Mouse (Mus musculus) CD8-positive naive resting alpha-beta T cell, adult 2 months (primary cell): ENCODE measurements around the gene 1700001K19Rik.
"Not testable (repeated sequence)": the region's sequence is repeated elsewhere in the genome, so short reads cannot be mapped to it uniquely, and the experiment has no call there.

Experiments
- DNase-seq, 2 experiments: peaks; one replicate each; pipeline ENCODE4 v3.0.0; 2022; ENCODE audit warnings: low read depth in 2 of 2, low spot score in 2 of 2

1700001K19Rik gene

DNA sequence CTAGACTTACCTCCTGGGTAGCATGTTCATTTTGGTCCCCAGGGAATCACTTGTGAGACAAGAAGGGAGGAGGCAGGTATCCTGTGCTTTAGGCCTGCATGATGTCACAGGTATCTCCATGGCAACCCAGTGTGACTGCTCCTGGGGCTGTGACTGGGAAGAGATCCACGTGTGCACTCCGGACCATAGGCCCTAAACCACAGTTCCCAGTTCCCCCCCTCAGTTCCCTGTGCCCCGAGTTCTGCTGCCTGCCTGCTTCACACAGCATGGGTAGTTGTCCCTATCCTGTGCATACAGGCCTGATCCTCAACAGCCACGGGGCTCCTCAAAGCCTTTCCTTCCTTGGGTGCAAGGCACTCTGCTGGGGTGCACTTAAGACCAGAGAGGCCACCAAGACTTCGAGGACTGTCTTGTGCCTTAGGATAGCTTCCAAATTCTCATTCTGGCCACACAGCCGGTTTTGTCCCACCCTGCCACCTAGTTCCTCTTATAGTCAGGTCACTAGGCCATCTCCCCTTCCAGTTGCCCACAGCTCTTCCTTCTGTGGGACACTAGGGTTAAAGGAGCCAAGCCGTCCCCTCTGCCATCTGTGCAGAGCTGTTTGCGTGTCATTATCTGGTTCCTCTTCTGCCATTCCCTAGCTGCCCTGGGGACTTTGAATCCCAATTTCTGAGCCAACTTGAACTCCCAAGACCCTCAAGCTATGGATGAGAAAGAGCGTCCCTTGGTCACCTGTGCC lies at the start of gene 1700001K19Rik:
1700001K19Rik (minus strand) TSS at position 59 of the 739 bp plus-strand sequence.
- DNase-seq, result no peak

DNA sequence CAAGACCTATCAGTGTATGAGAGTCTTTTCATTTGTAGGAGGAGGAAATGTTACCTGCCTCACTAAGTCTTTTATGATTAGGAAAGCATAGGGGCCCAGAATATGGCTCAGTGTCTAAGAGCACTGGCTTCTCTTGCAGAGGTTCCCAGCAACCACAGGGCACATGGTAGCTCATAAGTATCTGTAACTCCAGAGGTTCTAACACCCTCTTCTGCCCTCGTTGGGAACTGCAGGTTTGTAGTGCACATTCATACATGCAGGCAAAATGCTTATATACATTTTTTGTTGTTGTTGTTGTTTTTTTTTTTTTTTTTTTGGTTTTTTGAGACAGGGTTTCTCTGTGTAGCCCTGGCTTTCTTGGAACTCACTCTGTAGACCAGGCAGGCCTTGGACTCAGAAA lies 44.0 kb upstream of the 1700001K19Rik start:
- no peak for DNase-seq

DNA sequence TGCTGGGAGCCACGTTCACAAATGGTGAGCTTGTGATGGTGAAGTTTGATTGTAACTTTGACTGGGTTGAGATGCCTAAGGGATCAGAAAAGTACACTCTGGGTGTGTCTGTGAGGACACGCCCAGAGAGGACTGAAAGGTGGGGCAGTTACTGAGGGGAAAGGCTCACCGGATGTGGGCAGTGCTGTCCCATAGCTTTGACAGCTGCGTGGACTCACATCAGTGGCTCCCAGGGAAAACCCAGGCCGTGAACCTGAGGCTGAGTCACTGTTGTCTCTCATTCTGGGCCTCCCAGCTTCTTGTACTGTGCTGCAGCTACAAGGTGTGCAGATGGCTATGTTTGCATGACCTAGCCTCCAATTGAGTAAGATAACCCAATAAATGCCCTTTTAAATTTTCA lies 43.1 kb upstream of the 1700001K19Rik start:
- no peak for DNase-seq

DNA sequence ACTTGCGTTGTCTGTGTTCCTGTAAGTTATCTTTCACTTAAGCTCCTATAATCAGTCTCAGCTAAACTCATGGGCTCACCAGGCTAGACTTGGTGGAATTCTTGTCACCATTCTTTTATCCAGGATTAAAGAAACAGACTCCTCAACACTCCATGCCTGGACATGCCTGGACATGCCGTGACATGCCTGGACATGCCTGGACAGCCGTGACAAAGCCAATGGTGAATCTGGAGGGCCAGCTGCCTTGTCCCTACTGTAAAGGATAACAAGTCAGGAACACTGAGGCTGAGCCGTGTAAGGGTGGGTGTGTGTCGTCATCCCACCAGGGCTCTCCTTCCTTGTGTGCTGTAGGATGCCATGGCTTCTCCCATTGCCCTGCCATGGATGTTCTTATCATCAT lies 42.6 kb upstream of the 1700001K19Rik start:
- no peak for DNase-seq

DNA sequence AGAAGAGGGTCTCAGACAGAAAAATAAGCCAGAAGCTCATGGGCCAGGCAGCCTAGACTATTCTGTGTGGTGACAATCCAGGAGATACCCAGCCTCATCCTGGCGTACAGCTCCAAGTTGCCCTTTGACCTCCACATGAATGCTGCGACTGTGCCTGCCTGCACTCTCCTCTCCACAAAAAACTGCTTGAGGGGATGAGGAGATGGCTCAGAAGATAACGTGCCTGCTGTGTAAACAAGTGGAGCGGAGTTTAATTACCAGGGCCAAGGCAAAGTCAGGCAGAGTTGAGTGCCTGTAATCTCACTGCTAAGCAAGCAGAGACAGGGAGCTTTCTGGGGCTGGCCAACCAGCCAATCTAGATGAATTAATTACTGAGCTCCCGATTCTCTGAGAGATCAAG lies 33.6 kb upstream of the 1700001K19Rik start:
- no peak for DNase-seq

DNA sequence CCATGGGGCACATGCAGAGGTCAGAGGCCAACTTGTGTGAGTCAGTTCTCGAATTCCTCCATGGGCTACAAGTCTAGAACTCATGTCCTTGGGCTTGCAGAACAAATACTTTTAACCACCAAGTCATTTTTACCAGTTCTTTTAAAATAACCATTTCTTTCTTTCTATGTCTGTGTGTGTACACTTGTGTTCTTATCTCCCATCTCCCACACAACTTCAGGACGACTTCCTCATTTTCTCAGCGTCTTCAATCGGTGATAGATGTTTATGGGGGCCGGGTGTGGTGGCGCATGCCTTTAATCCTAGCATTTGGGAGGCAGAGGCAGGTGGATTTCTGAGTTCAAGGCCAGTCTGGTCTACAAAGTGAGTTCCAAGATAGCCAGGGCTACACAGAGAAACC lies 31.8 kb upstream of the 1700001K19Rik start:
- DNase-seq, result no peak

DNA sequence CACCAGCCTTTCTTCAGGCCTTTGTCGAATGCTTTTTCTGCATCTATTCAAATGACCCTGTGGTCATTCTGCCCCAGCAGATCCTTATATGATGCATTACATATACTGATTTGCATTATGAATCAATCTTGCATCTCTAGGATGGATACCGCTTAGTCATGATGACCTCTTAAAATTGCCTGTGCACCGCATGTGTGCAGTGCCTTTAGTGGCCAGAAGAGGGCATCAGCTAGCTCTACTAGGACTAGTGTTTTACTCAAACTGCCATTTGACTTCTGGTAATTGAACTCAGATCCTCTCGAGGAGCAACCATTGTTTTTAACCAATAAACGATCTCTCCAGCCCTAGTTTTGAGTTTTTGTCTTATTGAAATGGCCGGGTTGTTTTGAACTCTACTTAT lies 31.4 kb upstream of the 1700001K19Rik start:
- DNase-seq, result peak in 1 of 2 experiments; percentile 19

DNA sequence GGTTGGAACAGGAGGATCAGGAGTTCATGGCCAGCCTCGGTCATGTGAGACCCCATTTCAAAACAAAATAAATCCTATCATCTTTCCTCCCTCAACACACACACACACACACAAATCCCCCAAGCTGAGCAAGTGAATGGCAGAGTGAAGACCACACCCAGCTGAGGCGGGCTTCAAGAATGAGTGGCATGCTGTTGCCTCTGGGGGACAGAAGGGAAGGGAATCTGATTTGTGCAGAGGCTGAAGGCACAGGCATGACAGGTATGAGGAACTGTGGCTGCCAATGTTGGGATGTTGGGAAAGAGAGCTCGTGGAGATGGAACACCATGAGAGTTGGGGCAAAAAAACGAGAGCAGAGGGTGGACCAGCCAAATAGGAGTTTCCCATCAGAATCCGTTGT lies 28.9 kb upstream of the 1700001K19Rik start:
- DNase-seq, result no peak

DNA sequence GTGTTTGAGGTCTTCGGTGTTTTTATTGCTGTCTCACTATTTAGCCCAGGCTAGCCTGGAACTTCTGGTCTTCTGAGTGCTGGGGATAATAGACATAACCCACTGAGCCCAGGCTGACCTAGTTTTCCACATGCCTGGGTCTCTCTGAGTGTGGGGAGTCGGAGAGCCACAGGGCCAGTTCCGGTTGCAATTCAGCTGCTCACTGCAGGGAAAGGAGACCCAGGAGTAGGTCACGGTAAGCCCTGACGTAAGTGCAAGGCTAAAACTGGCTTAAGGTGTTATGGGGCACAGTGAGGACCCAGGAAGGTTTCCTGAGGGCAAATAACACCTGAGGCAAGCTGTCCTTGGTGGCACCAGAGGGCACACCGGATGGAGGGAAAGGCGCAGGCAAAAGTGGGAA lies 25.0 kb upstream of the 1700001K19Rik start:
- no peak for DNase-seq

DNA sequence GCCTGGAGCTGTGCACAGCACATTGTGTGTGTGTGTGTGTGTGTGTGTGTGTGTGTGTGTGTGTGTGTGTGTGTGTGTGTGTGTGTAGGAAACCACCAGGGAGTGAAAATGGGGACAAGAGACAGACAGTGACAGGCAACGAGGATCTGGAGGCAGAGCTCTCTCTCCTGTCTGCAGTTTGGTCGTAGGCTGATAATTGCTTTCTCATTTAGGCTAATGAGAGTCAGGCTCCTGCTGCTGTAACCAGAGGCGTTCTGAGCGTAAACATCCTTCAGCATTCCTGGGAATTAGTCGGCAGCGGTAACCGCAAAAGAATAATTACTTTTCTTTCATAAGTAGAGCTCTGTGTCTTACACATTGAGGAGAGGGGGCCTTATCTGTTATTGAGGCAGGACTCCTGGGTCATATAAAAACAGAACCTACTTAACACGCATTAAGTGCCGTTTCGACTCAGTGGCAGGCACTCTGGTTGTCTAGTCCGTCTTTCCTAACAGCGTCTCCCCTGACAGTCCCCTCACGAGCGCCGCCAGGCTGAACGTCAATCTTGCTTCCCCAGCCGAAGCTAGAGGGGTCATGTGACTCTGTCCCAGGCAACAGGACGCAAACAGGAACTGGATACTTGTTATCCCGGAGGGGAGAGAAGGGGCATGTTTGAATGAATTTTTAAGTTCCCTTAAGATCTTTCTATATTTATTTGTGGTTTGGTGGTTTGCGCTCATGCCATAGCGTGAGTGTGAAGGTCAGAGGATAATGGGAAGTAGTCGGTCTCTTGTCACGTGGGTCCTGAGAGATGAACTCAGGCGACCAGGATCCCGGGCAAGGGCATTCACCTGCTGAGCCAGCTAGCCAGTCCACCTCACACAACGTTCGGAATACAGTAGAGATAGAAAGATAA lies 24.2 kb upstream of the 1700001K19Rik start:
- DNase-seq, result no peak

DNA sequence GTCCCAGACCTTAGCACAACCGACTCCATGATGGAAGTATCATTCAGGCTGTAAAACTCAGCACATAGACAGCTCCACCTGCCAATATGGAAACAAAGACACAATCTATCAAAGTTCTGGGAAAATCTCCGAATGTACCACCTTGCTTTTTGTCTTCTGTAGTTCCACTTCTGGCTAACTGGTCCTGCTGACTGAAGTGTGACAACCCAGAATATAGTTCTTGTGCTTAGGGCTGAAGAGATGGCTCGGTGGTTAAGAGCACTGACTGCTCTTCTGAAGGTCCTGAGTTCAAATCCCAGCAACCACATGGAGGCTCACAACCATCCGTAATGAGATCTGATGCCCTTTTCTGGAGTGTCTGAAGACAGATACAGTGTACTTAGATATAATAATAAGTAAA lies 23.0 kb upstream of the 1700001K19Rik start:
- not testable (repeated sequence) for DNase-seq

DNA sequence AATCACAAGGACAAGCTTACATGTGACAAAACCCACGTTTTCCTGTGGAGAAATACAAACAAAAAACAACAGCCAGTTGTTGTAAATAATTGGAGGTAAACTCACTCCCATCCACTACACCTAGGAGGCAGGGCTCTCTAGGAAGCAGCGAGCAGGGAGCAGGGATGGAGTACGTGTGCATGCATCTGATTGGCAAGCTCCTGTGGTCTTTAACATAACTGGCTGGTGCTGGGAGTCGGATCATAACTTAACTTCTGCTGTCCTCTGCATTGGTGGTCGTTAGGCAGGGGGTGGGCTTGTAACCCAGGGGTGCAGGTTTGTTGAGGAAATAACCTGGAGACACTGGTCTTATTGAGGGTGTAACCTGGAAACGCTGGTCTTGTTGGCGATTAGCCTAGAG lies 21.3 kb upstream of the 1700001K19Rik start:
- DNase-seq, result no peak

DNA sequence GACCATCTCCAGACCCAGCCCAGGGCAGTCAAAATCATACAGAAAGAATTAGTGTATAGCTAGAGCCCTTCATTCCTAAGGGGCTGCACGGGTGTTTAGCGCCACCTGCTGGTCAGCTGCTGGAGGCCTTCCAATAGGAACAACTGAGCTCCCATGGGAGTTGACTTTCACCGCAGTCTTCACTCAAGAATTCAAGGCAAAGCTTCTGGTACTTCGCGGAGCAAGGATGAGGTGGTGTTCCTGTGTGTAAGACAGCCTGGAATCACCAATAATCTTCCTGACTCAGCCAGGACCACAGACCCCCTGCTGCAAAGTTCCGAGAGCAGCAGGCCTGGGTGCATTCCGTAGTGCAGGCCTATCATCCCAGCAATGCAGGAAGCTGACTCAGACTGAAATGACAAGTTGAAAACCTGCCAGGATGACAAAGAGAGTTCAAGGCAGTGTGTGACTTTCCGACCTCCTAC lies 20.6 kb upstream of the 1700001K19Rik start:
- peak; percentile 73 to 76 for DNase-seq

DNA sequence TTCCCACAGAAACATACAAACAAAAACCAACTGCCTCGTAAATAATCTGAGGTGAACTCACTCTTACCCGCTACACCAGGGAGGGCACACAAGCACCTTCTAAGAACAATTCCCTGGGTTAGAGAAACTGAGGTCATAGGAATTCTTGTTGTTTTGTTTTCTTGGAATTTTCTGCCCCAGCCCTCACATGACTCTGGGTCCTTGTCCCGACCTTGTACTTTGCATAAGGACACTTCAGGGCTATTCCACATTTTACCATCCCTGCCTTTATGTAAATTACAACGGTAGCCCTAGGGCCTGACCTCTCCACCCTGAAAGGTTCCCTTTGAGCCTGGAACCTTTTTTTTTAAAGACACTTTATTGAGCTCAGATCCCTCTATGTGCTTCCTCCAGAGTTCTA lies 20.1 kb upstream of the 1700001K19Rik start, which contains the start of gene Hsp90aa1:
Hsp90aa1 (minus strand) TSS at position 173 of the 400 bp plus-strand sequence.
- no peak for DNase-seq

DNA sequence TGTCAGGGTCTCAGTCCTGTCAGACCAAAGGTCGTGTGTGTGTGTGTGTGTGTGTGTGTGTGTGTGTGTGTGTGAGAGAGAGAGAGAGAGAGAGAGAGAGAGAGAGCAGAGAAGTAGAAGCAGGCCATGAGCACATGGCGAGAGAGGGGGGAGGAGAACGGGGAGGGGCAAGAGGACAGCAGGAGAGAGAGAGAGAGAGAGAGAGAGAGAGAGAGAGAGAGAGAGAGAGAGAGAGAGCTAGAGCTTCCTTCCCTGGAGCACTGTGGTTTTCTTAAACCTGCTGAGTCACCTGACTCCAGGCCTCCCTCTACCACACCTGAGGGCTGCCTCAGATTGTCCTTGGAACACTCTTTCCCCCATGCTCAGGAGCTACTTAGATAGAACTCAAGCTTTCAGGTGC lies 18.9 kb upstream of the 1700001K19Rik start:
- DNase-seq, result not testable (repeated sequence)

DNA sequence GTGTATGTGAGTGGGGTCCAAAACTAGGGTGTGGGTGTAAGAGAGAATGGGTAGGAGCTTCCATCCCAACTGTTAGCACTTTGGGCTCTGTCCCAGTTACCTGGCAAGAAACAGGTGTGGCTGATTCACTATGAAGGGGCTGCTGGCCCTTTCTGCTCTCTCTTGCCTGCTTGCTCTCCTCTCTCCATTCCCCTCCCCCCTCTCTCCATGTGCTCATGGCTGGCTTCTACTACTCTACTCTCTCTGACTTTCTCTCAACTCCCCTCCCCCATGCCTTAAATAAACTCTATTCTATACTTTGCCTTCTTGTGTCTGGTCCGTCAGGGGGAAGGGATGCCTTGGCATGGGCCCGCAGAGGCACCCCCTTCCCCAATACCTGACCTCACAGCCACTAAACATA lies 18.3 kb upstream of the 1700001K19Rik start:
- no peak for DNase-seq

DNA sequence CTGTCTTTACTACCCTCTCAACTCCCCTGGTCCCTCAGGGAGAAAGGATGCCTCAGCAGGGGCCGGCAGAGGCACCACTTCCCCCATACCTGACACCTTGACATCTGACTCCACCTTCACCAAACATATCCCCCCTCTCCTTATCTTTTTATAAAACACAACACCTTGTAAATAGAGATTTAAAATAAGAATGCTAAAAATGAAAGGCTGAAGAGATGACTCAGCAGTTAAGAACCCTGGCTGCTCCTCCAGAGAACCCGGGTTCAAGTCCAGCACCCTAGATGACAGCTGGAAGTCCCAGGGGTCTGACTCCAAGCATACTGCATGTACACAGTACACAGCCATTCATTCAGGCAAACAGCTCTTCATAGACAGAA lies 16.7 kb upstream of the 1700001K19Rik start:
- DNase-seq, result no peak

DNA sequence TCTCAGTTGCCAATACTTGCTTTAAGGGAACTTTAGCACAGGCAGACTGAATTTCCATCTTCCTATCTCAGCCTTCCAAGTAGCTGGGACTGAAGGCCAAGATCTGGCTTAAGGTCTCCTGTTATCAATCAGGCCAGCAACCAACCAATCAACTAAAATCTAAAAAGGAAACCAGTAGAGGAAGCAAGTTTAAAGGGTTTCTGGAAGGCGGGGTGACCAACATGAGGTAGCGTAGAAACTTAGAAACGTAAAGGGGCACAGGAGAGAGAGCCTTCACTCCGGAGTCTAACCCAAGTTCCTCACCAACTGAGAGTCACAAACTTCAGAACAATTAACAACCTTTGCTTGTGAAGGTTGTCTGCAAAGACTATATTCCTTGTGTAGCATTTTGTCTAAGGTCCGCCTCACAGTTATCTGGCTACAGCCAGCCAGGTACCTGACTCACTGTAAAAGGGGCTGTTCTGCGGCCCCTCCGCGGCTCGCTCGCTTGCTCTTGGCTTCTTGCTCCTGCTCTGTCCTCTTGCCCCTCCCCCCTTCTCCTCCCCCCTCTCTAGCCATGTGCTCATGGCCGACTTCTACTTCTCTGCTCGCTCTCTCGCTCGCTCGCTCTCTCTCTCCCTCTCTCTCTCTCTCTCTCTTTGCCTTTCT lies 16.2 kb upstream of the 1700001K19Rik start:
- no peak for DNase-seq

DNA sequence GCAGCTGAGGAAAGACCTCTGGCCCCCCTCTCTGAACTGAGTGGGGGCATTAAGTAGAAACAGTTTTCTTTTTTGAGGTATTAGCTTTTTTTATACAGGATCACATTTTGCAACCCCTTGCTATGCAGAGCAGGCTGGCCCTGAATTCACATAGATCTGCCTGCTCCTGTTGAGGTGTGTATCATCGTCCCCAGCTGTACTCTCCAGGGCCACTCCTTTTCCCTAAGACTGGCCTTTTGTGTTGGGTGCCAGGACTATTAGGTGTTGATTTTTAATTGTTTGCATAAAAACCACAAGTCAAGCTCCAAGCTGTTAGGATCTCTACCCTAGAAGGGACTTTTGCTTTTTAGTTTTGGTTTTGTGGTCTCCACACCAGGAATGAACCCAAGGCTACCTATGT lies 15.7 kb upstream of the 1700001K19Rik start:
- DNase-seq, result no peak

DNA sequence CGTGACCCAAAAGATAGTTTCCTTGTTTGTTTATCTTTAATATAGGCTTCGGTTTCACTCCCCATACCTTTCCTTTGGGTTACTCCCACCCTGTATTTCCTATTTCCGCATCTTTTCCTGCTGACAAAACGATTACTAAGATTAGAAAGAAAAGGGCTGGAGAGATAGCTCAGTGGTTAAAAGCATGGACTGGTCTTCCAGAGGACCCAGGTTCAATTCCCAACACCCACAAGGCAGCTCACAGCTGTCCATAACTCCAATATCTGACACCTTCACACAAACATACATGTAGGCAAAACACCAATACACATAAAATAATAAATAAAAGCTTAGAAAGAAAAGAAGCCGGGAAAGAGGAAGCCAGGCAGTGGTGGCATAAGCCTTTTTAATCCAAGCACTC lies 15.0 kb upstream of the 1700001K19Rik start:
- no peak for DNase-seq

DNA sequence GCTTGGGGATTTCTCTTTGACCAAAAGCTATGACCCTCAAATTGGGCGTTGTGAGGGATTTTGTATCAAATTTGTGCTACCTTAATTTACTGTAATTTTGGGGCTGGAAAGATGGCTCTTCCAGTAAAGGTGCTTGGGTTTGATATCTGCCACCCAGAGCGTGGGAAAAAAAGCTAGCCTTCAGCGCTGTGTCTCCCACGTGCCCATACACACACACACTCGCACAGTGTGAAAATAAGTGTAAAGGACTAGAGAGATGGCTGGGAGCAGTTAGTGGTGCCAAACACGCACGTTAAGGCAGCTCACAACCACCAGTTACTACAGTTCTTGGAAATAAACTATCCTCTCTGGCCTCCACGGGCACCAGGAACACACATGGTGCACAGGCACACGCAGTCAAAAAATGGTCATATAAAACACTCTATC lies 14.6 kb upstream of the 1700001K19Rik start:
- no peak for DNase-seq
